Comparison of ENCODE assay signal across 8 mouse cellular contexts in genomic region chr3:30601175-30601574, GRCm38 (mm10). TPM values are rescaled to one million over a fixed set of nuclear protein-coding genes. Genes with fewer than 3 reads are reported as not detected.
A peak's percentile ranks its signal among the peaks of the same experiment; 100 is the strongest.
DNase-seq lines count a peak whose midpoint lies in the region; ATAC-seq and TF ChIP-seq lines count a peak whose summit lies in the region.

No protein-coding gene starts in this region.

- peaks cover 18% of the 10 kb centered on the region for H3K36me3 ChIP-seq in G1E (replicated peaks)
- peaks cover 14% of the 10 kb centered on the region for H3K36me3 ChIP-seq in forebrain, embryonic 14.5 days (ENCODE audit: control insufficient read depth, insufficient read depth, low read length)
- H3K36me3 ChIP-seq in neural tube, embryonic 15.5 days = peaks cover 12% of the 10 kb centered on the region

- no peaks in the 10 kb centered on the region for H3K27me3 ChIP-seq in G1E (ENCODE audit: insufficient read depth, low read length)
- no peaks in the 10 kb centered on the region for H3K27me3 ChIP-seq in forebrain, embryonic 14.5 days (replicated peaks; ENCODE audit: control insufficient read depth, insufficient read depth, low read length)
- H3K27me3 ChIP-seq in neural tube, embryonic 15.5 days (replicated peaks) = no peaks in the 10 kb centered on the region

- peak overlapping the region; percentile 79 for H3K4me2 ChIP-seq in forebrain, embryonic 14.5 days (ENCODE audit: low read length)
- H3K4me2 ChIP-seq in neural tube, embryonic 15.5 days = peak overlapping the region; percentile 79

- H3K27ac ChIP-seq in forebrain, embryonic 14.5 days (ENCODE audit: low read depth, low read length) = 0 out of 2 replicates have a peak overlapping the region, but pooled peaks have one; percentile 14
- peak overlapping the region; percentile 77 for H3K27ac ChIP-seq in neural tube, embryonic 15.5 days (replicated peaks)

- H3K4me3 ChIP-seq in G1E (ENCODE audit: low read depth, low read length) = peak overlapping the region; percentile 71; the same call in 1 of the 2 replicates
- peak overlapping the region; percentile 68 for H3K4me3 ChIP-seq in forebrain, embryonic 14.5 days (ENCODE audit: low read depth, low read length)
- H3K4me3 ChIP-seq in lung, adult 2 months (replicated peaks; ENCODE audit: extremely low read depth, low read depth, low read length) = peak overlapping the region; percentile 60
- peak overlapping the region; percentile 61 for H3K4me3 ChIP-seq in neural tube, embryonic 15.5 days (replicated peaks)

- H3K9ac ChIP-seq in forebrain, embryonic 14.5 days (ENCODE audit: low read length) = no peak overlapping the region
- no peak overlapping the region for H3K9ac ChIP-seq in neural tube, embryonic 15.5 days (replicated peaks)

- H3K4me1 ChIP-seq in G1E (ENCODE audit: insufficient read depth, low read depth, low read length) = peaks cover 30% of the 10 kb centered on the region
- peaks cover 12% of the 10 kb centered on the region for H3K4me1 ChIP-seq in forebrain, embryonic 14.5 days (ENCODE audit: control insufficient read depth, insufficient read depth, low read length)
- peaks cover 4% of the 10 kb centered on the region; the same call in 1 of the 2 replicates for H3K4me1 ChIP-seq in lung, adult 2 months (ENCODE audit: control insufficient read depth, insufficient read depth, low read length)
- peaks cover 42% of the 10 kb centered on the region for H3K4me1 ChIP-seq in neural tube, embryonic 15.5 days

- no peak for DNase-seq in G1E (ENCODE audit: low spot score)
- peak; percentile 96 for DNase-seq in c-Kit-positive CD71-positive TER-119-positive erythroid progenitor cells, embryonic 14.5 days (ENCODE audit: low spot score)
- peak; percentile 96 for DNase-seq in forebrain, embryonic 14.5 days (ENCODE audit: low spot score)
- DNase-seq in heart, postnatal 36 days = peak; percentile 90 to 93
- DNase-seq in layer of hippocampus, adult 18-20 months (ENCODE audit: low spot score in 2 of 2) = peak; percentile 79 to 96
- DNase-seq in lung, adult 2 months = peak; percentile 82
- peak; percentile 78 for DNase-seq in testis, postnatal 10 days (ENCODE audit: low spot score)

- ATAC-seq in G1E (ENCODE audit: extremely low read depth, insufficient number of reproducible peaks, low FRiP score, poor library complexity, severe bottlenecking) = 0 out of 2 replicates have a peak, but pooled peaks have one; percentile 16
- peak; percentile 43 for ATAC-seq in forebrain, embryonic 14.5 days
- ATAC-seq in neural tube, embryonic 15.5 days (ENCODE audit: low FRiP score) = peak; percentile 62

- no peaks in the 10 kb centered on the region for H3K9me3 ChIP-seq in G1E (replicated peaks)
- H3K9me3 ChIP-seq in forebrain, embryonic 14.5 days (replicated peaks; ENCODE audit: control insufficient read depth, low read length) = no peaks in the 10 kb centered on the region
- H3K9me3 ChIP-seq in neural tube, embryonic 15.5 days (replicated peaks) = no peaks in the 10 kb centered on the region

- no peak for TF ChIP-seq CTCF in G1E (IDR thresholded peaks at IDR 0.05; ENCODE audit: low read depth, low read length)
- TF ChIP-seq CTCF in lung, adult 2 months (IDR thresholded peaks at IDR 0.05; ENCODE audit: insufficient read depth, low read length) = no peak

- intact Hi-C loops in heart, postnatal 36 days (cut with DNase I) = loop anchor here (2.0 to 5.0 kb wide), 2 partner anchors 192 to 366 kb away; partner anchors contain the start of genes Phc3 and Sec62

- no peak for TF ChIP-seq POLR2A in lung, adult 2 months (IDR thresholded peaks at IDR 0.05; ENCODE audit: borderline replicate concordance, extremely low read depth, low read depth, low read length)

- WGBS in forebrain, embryonic 14.5 days = under 1% methylated on average over 17 of the region's 17 CpGs
- under 1% methylated on average over 17 of the region's 17 CpGs for WGBS in lung, adult 2 months
- under 1% methylated on average over 17 of the region's 17 CpGs for WGBS in neural tube, embryonic 15.5 days

RNA-seq across cellular contexts. Expression of gene Mynn, which starts 0.7 kb away (rescaled TPM):
- total RNA-seq in G1E (2014; fragmentation: Nextera tagmentation) = 20.1 and 27.3 TPM in 2 replicates
- 28.9 and 31.9 TPM in 2 replicates for total RNA-seq in G1E (2017)
- polyA plus RNA-seq in G1E (2012) = 0.56 and 1.0 TPM in 2 replicates
- 35.4 and 40.8 TPM in 2 replicates for polyA plus RNA-seq in forebrain, embryonic 14.5 days (2014; fragmentation: Nextera tagmentation; extraction: Ambion mirVana)
- 10 to 100 TPM; 13.7 to 16.7 TPM for total RNA-seq in heart, postnatal 36 days (2021)
- total RNA-seq in layer of hippocampus, adult 18-20 months (2021) = 10 to 100 TPM; 15.3 to 16.6 TPM
- 5.5 and 8.6 TPM in 2 replicates for polyA plus RNA-seq in lung, adult 2 months (2012; rRNA removed)
- 25.4 and 27.8 TPM in 2 replicates for polyA plus RNA-seq in neural tube, embryonic 15.5 days (2015; fragmentation: Nextera tagmentation; extraction: Ambion mirVana)

RNA-seq across cellular contexts. Expression of gene Actrt3, which starts 1.4 kb away (rescaled TPM):
- total RNA-seq in G1E (2014; fragmentation: Nextera tagmentation) (not detected in 2 replicates), G1E (2017) (0.12 and 0.27 TPM in 2 replicates)
- not detected in 2 replicates for polyA plus RNA-seq in G1E (2012)
- polyA plus RNA-seq in forebrain, embryonic 14.5 days (2014; fragmentation: Nextera tagmentation; extraction: Ambion mirVana) = 0.17 and 0.25 TPM in 2 replicates
- not detected for total RNA-seq in heart, postnatal 36 days (2021)
- under 1 TPM; 0.38 to 0.79 TPM for total RNA-seq in layer of hippocampus, adult 18-20 months (2021)
- not detected in 2 replicates for polyA plus RNA-seq in lung, adult 2 months (2012; rRNA removed)
- polyA plus RNA-seq in neural tube, embryonic 15.5 days (2015; fragmentation: Nextera tagmentation; extraction: Ambion mirVana) = 0.59 and 1.2 TPM in 2 replicates

RNA-seq across cellular contexts. Expression of gene Lrriq4, which starts 43.1 kb away (rescaled TPM):
- not detected in 2 replicates for total RNA-seq in G1E (2014; fragmentation: Nextera tagmentation)
- total RNA-seq in G1E (2017) = 0.11 TPM in 1 of 2 replicates, not detected in the other
- polyA plus RNA-seq in G1E (2012) = not detected in 2 replicates
- not detected in 2 replicates for polyA plus RNA-seq in forebrain, embryonic 14.5 days (2014; fragmentation: Nextera tagmentation; extraction: Ambion mirVana)
- total RNA-seq in heart, postnatal 36 days (2021) = not detected
- total RNA-seq in layer of hippocampus, adult 18-20 months (2021) = not detected
- not detected in 2 replicates for polyA plus RNA-seq in lung, adult 2 months (2012; rRNA removed)
- polyA plus RNA-seq in neural tube, embryonic 15.5 days (2015; fragmentation: Nextera tagmentation; extraction: Ambion mirVana) = not detected in 2 replicates

RNA-seq across cellular contexts. Expression of gene Lrrc34, which starts 46.5 kb away (rescaled TPM):
- total RNA-seq in G1E (2014; fragmentation: Nextera tagmentation) (not detected in 2 replicates), G1E (2017) (not detected in 2 replicates)
- polyA plus RNA-seq in G1E (2012) = not detected in 2 replicates
- 1.3 and 1.6 TPM in 2 replicates for polyA plus RNA-seq in forebrain, embryonic 14.5 days (2014; fragmentation: Nextera tagmentation; extraction: Ambion mirVana)
- not detected for total RNA-seq in heart, postnatal 36 days (2021)
- total RNA-seq in layer of hippocampus, adult 18-20 months (2021) = under 1 TPM in 1 of 2 experiments, not detected in 1; 0.37 TPM
- 0.34 and 0.79 TPM in 2 replicates for polyA plus RNA-seq in lung, adult 2 months (2012; rRNA removed)
- polyA plus RNA-seq in neural tube, embryonic 15.5 days (2015; fragmentation: Nextera tagmentation; extraction: Ambion mirVana) = 0.79 and 0.97 TPM in 2 replicates

RNA-seq across cellular contexts. Expression of gene Mecom, which starts 53.4 kb away (rescaled TPM):
- total RNA-seq in G1E (2014; fragmentation: Nextera tagmentation) (not detected in 2 replicates), G1E (2017) (0.05 and 0.29 TPM in 2 replicates)
- polyA plus RNA-seq in G1E (2012) = not detected in 2 replicates
- polyA plus RNA-seq in forebrain, embryonic 14.5 days (2014; fragmentation: Nextera tagmentation; extraction: Ambion mirVana) = 3.2 and 4.0 TPM in 2 replicates
- 10 to 100 TPM; 16.9 to 21.6 TPM for total RNA-seq in heart, postnatal 36 days (2021)
- total RNA-seq in layer of hippocampus, adult 18-20 months (2021) = 1 to 10 TPM; 2.4 to 3.1 TPM
- polyA plus RNA-seq in lung, adult 2 months (2012; rRNA removed) = 13.5 and 16.0 TPM in 2 replicates
- polyA plus RNA-seq in neural tube, embryonic 15.5 days (2015; fragmentation: Nextera tagmentation; extraction: Ambion mirVana) = 5.2 and 5.5 TPM in 2 replicates
